Mouse (Mus musculus) midbrain, embryonic 11.5 days (tissue): ENCODE data around the gene Myh9. TPM values are rescaled to one million over a fixed set of nuclear protein-coding genes. Genes with fewer than 3 reads are reported as not detected.

ENCODE experiments used
- ATAC-seq: fragments of 200-750 bp; cut with Nextera tagmentation; 2 replicates; pipeline ENCODE4 v1.8.0; 2017; ENCODE audit warnings: moderate TSS enrichment, moderate library complexity; ENCODE audit not compliant: low FRiP score
- DNase-seq: peaks from one replicate; pipeline ENCODE4 v3.0.0; 2015; ENCODE audit warnings: low spot score; ENCODE audit errors: missing footprints
- H3K27ac ChIP-seq: fragments of 300-500 bp; sonication (generic); 2 replicates; pipeline ENCODE4 v1.5.1; 2014; ENCODE audit warnings: low read depth, low read length
- H3K27me3 ChIP-seq: fragments of 300-500 bp; sonication (generic); 2 replicates; pipeline ENCODE4 v1.6.1; 2014; ENCODE audit warnings: mild to moderate bottlenecking, low read length, moderate library complexity, mixed read lengths; ENCODE audit not compliant: control insufficient read depth, insufficient read depth
- H3K36me3 ChIP-seq: fragments of 300-500 bp; sonication (generic); 2 replicates; pipeline ENCODE4 v1.6.1; 2014; ENCODE audit warnings: mild to moderate bottlenecking, low read length, moderate library complexity, mixed read lengths; ENCODE audit not compliant: control insufficient read depth, insufficient read depth
- H3K4me1 ChIP-seq: fragments of 300-500 bp; sonication (generic); 2 replicates; pipeline ENCODE4 v1.6.1; 2014; ENCODE audit warnings: low read length; ENCODE audit not compliant: control insufficient read depth, insufficient read depth
- H3K4me2 ChIP-seq: fragments of 300-500 bp; sonication (generic); 2 replicates; pipeline ENCODE4 v1.6.1; 2014; ENCODE audit warnings: mild to moderate bottlenecking, moderate library complexity
- H3K4me3 ChIP-seq: fragments of 300-500 bp; sonication (generic); 2 replicates; pipeline ENCODE4 v1.5.1; 2014; ENCODE audit warnings: low read depth, low read length
- H3K9ac ChIP-seq: fragments of 300-500 bp; sonication (generic); 2 replicates; pipeline ENCODE4 v1.6.1; 2014; ENCODE audit warnings: low read length
- H3K9me3 ChIP-seq: fragments of 300-500 bp; sonication (generic); 2 replicates; pipeline ENCODE4 v1.6.1; 2016; ENCODE audit warnings: low read length; ENCODE audit not compliant: control insufficient read depth
- WGBS: fragments of 180-500 bp; shearing (Covaris S2); extraction: QIAGEN DNeasy Blood & Tissue Kit; methylation state at CpG from one replicate; pipeline ENCODE4 v1.1.7; 2014; 5-methylcytosine and 5-hydroxymethylcytosine counted together
- polyA plus RNA-seq: library from polyadenylated mRNA; unstranded; fragments of >200 nt; fragmentation: Nextera tagmentation; extraction: Ambion mirVana; gene quantifications from 2 replicates; pipeline ENCODE4 v1.2.1, GENCODE M21; 2014

Gene Myh9
- polyA plus RNA-seq, 1 experiment from 2014 or later: 19.6 TPM

DNA sequence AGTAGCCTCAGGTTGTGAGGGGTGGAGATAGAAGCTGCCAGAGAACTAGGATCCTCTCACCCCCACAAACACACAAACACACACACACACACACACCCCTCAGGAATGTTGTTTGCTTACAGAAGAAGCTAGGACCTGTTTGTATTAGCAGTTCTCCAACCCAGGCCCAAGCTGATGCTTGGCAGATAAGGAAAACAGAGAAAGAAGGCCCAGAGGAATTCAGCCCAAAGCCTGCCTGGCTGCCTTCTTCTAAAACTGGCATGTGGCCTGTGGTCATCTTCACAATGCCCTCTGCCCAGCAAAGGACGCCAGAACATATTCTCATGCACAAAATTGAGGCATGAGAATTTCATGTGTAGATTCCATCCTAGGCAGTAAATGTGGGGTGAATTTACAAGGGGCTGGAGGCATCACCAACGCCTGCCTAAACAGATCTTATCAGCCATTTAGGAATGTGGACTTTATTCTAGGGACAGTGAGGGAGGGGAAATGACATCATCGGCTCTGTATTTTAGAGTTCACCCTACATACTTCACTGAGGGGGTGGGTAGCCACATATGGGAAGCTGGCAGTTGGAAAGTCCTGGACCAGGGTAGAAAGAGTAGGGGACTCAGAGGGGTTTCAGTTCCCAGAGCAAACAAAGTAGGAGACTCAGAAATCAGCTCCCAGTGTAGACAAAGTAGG is 21.4 kb downstream of the Myh9 start:
- no peak overlapping the region for H3K4me3 ChIP-seq
- no peaks in the 10 kb centered on the region for H3K9me3 ChIP-seq
- WGBS: 72% methylated on average over 3 of the region's 3 CpGs
- peaks cover 6% of the 10 kb centered on the region for H3K4me1 ChIP-seq
- ATAC-seq: no peak
- DNase-seq: no peak
- no peak overlapping the region for H3K4me2 ChIP-seq
- no peak overlapping the region for H3K9ac ChIP-seq
- no peak overlapping the region for H3K27ac ChIP-seq
- H3K36me3 ChIP-seq: no peaks in the 10 kb centered on the region
- H3K27me3 ChIP-seq: no peaks in the 10 kb centered on the region

GRCm38 (mm10) chr15:77819894-77820387 is 22.0 kb downstream of the Myh9 start:
- Histone ChIP-seq H3K4me2 (no peak overlapping the region), H3K36me3 (no peaks in the 10 kb centered on the region), H3K27ac (no peak overlapping the region), H3K9me3 (no peaks in the 10 kb centered on the region), H3K27me3 (no peaks in the 10 kb centered on the region), H3K4me3 (no peak overlapping the region), H3K9ac (no peak overlapping the region), H3K4me1 (peaks cover 6% of the 10 kb centered on the region)
- ATAC-seq (no peak), DNase-seq (no peak)
- WGBS: 76% methylated on average over 10 of the region's 10 CpGs

DNA sequence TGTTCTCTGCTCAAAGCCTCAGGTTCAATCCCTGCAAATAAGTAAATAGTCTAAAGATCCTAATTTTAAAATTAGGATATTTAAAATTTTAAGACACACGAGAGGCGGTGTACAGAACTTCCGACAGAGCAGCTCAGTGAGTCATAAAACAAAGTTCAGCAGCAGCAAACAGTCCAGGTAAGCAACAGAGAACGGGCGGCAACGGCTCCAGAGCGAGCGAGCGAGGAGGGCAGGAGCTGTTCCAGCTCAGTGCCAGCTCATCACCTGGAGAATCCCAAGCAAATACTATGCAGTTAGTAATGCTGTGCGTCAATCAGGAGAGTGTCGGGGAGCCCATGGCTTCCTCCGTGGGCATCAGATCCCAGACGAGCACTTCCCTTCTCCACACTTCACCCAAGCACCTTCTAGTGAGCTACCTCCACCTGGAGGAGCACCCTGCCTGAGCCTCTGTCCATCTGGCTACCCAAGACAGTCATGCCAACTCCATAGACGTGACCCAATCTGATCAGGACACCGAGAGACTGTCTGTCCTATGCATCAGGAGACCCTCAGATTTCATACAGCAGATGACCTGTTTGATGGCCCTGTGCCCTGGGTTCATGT is 23.3 kb downstream of the Myh9 start:
- peaks cover 6% of the 10 kb centered on the region for H3K4me1 ChIP-seq
- H3K9ac ChIP-seq: no peak overlapping the region
- no peak overlapping the region for H3K27ac ChIP-seq
- 90% methylated on average over 15 of the region's 15 CpGs for WGBS
- no peaks in the 10 kb centered on the region for H3K36me3 ChIP-seq
- H3K4me2 ChIP-seq: no peak overlapping the region
- no peaks in the 10 kb centered on the region for H3K9me3 ChIP-seq
- no peak for DNase-seq
- no peak overlapping the region for H3K4me3 ChIP-seq
- no peak for ATAC-seq
- no peaks in the 10 kb centered on the region for H3K27me3 ChIP-seq

GRCm38 (mm10) chr15:77817417-77817816 is 24.6 kb downstream of the Myh9 start:
- Histone ChIP-seq H3K4me1 (peaks cover 6% of the 10 kb centered on the region), H3K9me3 (no peaks in the 10 kb centered on the region), H3K36me3 (0 out of 2 replicates have a peak, but pooled peaks cover 3% of the 10 kb centered on the region), H3K4me3 (no peak overlapping the region), H3K27ac (no peak overlapping the region), H3K4me2 (no peak overlapping the region), H3K9ac (no peak overlapping the region), H3K27me3 (no peaks in the 10 kb centered on the region)
- WGBS: 61% methylated on average over 7 of the region's 7 CpGs
- DNase-seq: no peak
- no peak for ATAC-seq

- DNase-seq (no peak), ATAC-seq (no peak)
- 0 out of 2 replicates have a peak, but pooled peaks cover 3% of the 10 kb centered on the region for H3K36me3 ChIP-seq
- H3K27ac ChIP-seq: no peak overlapping the region
- WGBS: 85% methylated on average over 4 of the region's 4 CpGs
- no peak overlapping the region for H3K4me2 ChIP-seq
- no peak overlapping the region for H3K4me3 ChIP-seq
- no peak overlapping the region for H3K9ac ChIP-seq
- peaks cover 6% of the 10 kb centered on the region for H3K4me1 ChIP-seq
- H3K9me3 ChIP-seq: no peaks in the 10 kb centered on the region
- no peaks in the 10 kb centered on the region for H3K27me3 ChIP-seq
Measured at GRCm38 (mm10) chr15:77816601-77816950, 25.4 kb downstream of the Myh9 start.

DNA sequence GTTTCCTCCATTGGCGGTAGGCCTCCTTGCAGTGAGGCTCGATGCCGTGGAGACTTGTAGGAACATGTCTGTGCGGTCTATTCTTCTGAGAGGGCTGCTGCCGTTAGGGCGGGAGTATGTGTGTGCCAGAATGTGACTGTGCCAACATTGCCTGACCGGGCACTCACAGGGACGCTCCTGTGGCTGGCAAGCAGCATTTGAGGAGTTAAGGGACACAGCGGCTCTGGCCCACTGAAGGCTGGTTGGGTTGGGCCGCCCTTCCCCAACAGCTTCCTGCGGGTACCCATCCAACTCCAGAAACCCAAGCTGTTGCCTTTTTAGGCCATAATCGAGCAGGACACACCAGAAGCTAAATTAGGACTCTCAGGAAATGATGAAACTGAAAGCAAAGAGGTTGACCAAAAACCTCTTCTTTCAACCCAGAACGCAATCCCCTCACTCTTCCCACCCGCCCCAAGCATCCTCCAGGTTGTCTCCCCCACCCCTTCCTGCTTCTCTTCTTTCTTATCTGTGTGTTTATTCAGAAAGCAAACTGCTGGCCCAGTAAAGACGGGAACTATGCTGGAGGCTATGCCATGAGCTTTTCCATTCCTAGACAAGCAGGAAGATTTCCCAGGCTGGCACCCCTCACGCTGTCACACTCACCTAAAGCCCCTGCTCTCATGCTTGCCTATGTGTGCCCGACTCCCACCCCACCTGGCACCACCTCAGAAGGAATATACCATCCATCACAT is 25.9 kb downstream of the Myh9 start:
- no peaks in the 10 kb centered on the region for H3K27me3 ChIP-seq
- DNase-seq (no peak), ATAC-seq (no peak)

DNA sequence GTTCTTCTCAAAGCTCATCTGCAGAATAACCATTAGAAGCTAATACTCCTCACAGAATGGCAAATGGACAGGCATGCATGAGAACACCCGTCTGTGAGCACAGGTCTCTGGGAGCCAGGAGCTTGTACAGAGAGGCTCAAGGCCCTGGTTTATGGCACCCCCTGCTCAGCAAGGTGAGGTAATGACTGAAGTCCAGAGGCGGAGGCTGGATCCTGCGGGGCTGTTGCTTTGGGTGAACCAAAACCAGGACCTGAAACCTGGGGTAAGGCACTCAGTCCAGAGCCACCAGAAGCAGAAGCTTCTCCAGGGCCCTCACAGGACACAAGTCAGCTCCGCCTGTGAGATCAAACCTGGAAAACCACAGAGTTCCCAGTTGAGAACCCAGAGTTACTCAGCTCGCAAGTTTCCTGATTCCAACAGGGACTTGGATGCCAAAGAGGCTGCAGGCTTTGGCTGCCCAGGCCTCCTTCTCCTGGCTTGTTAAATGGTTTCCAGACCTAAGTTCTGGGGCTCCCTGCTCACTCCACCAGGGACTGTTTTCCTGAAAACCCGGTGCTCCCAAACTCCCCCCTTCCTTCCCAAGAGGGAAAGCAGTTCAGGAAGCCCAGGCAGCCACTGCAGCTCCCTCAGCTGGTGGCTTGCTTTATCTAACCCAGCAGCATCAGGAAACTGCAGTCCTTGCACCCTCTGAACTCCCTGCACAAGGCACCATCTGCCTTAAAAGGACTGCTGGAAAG is 28.2 kb downstream of the Myh9 start:
- WGBS: 86% methylated on average over 6 of the region's 6 CpGs
- Histone ChIP-seq H3K9ac (no peak overlapping the region), H3K4me2 (no peak overlapping the region), H3K9me3 (no peaks in the 10 kb centered on the region), H3K4me3 (no peak overlapping the region), H3K4me1 (peaks cover 6% of the 10 kb centered on the region), H3K27ac (no peak overlapping the region), H3K27me3 (no peaks in the 10 kb centered on the region), H3K36me3 (0 out of 2 replicates have a peak, but pooled peaks cover 3% of the 10 kb centered on the region)
- DNase-seq (no peak), ATAC-seq (no peak)

More for the DNA sequence above, 25.9 kb downstream of the Myh9 start:
- H3K9ac ChIP-seq: no peak overlapping the region
- no peak overlapping the region for H3K4me3 ChIP-seq
- no peaks in the 10 kb centered on the region for H3K9me3 ChIP-seq
- H3K27ac ChIP-seq: no peak overlapping the region
- 0 out of 2 replicates have a peak, but pooled peaks cover 3% of the 10 kb centered on the region for H3K36me3 ChIP-seq
- peaks cover 4% of the 10 kb centered on the region for H3K4me1 ChIP-seq
- H3K4me2 ChIP-seq: no peak overlapping the region
- 90% methylated on average over 17 of the region's 17 CpGs for WGBS

GRCm38 (mm10) chr15:77812578-77812977 is 29.4 kb downstream of the Myh9 start:
- Histone ChIP-seq H3K4me1 (peaks cover 6% of the 10 kb centered on the region), H3K4me3 (no peak overlapping the region), H3K4me2 (no peak overlapping the region), H3K9ac (no peak overlapping the region), H3K27me3 (no peaks in the 10 kb centered on the region), H3K9me3 (no peaks in the 10 kb centered on the region), H3K36me3 (0 out of 2 replicates have a peak, but pooled peaks cover 3% of the 10 kb centered on the region), H3K27ac (no peak overlapping the region)
- 94% methylated on average over 10 of the region's 10 CpGs for WGBS
- no peak for DNase-seq
- no peak for ATAC-seq
